Mouse (Mus musculus) embryonic fibroblast, embryonic 13.5 days (primary cell): Measurements from ENCODE around the gene Prkacb. TPM values are rescaled to one million over a fixed set of nuclear protein-coding genes. Genes with fewer than 3 reads are reported as not detected.

ENCODE experiments used
- H3K27ac ChIP-seq: 2 replicates; pipeline ENCODE4 v1.5.1; 2012; ENCODE audit warnings: low read length, control low read depth, inconsistent platforms; ENCODE audit not compliant: insufficient read depth
- H3K4me1 ChIP-seq: 2 replicates; pipeline ENCODE4 v1.6.1; 2011; ENCODE audit warnings: low read length; ENCODE audit not compliant: control insufficient read depth, insufficient read depth
- H3K4me3 ChIP-seq: 2 replicates; pipeline ENCODE4 v1.5.1; 2011; ENCODE audit warnings: mild to moderate bottlenecking, control low read depth, low read length; ENCODE audit not compliant: insufficient read depth
- CTCF ChIP-seq: IDR thresholded peaks from 2 replicates; pipeline ENCODE4 v1.5.1; 2011; ENCODE audit warnings: mild to moderate bottlenecking, control low read depth, low read length, moderate library complexity, borderline replicate concordance; ENCODE audit not compliant: insufficient read depth
- POLR2A ChIP-seq: IDR thresholded peaks from 2 replicates; pipeline ENCODE4 v1.6.1; 2011; ENCODE audit warnings: low read depth, mild to moderate bottlenecking, control low read depth, low read length, moderate library complexity
- polyA plus RNA-seq: library from polyadenylated mRNA; stranded (reverse); fragments of >200 nt; gene quantifications from 2 replicates; pipeline ENCODE4 v1.2.4, GENCODE M21; 2011; ENCODE audit warnings: low read depth; ENCODE audit not compliant: missing spikeins, insufficient read length

Prkacb gene
- polyA plus RNA-seq = 56.9 and 78.5 TPM in 2 replicates

GRCm38 (mm10) chr3:146812901-146813393, at the start of gene Prkacb:
Gene Prkacb, minus strand, starts transcription at chr3:146812990.
- Histone ChIP-seq H3K4me3 (peak within 1 kb of the TSS; percentile 97), H3K4me1 (no peaks in the 10 kb centered on the region), H3K27ac (peak within 1 kb of the TSS; percentile 52)
- TF ChIP-seq POLR2A = peak; percentile 68
- no peak for TF ChIP-seq CTCF

GRCm38 (mm10) chr3:146860308-146860707, 47.5 kb upstream of the Prkacb start:
- TF ChIP-seq POLR2A = no peak
- no peak for TF ChIP-seq CTCF
- Histone ChIP-seq H3K4me1 (peaks cover 4% of the 10 kb centered on the region), H3K27ac (no peak overlapping the region), H3K4me3 (no peak overlapping the region)

DNA sequence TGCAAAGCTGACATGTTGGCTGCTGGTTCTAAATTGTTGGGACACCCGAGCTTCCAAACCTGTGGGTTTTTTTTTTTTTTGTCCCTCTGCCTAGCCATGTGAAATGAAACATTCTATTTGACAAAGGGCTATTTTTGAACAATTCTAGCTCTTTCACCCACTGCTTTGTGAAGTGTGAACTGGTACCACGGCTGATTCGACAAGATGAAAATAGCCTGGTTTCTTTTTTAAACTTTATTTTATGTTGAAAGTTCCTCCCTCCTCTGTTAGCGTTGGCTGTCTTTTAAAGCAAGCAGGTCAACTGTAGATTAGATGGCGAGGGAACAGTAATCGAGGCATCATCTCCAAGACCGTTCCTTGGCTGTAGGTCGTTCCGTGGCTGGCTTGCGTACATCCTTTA, 44.6 kb upstream of the Prkacb start:
- TF ChIP-seq CTCF (no peak), POLR2A (no peak)
- no peaks in the 10 kb centered on the region; the same call in 1 of the 2 replicates for H3K4me1 ChIP-seq
- no peak overlapping the region for H3K4me3 ChIP-seq
- no peak overlapping the region for H3K27ac ChIP-seq

DNA sequence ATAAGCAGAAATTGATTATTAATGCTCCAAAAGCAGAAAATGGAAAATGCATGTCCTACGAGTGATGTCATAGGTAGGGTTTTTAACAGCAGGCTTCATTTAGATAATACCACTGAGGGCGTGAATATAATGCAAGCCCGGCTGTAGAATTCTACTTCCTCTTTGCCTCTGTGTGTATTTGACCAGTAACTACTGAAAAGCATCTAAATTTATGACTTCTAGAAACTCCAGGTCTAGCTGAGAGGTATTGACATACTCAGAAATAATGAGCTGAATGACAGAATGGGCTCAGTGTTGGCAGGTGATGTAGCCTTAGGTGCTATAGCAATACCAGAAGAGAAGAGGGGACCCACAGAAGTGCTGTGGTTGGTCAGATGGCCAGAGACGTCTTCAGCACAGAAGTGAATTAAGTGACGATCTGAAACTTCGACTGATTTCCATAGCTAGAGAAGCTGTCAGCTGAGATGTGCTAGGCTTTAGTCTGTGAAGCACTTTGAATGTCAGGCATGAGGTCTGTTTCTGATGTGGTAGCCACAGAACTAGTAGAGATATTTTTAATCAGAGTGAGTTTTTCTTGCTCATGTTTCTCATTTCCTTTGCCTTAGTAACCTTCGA, 41.8 kb upstream of the Prkacb start:
- no peak for TF ChIP-seq CTCF
- no peak for TF ChIP-seq POLR2A
- Histone ChIP-seq H3K4me1 (no peaks in the 10 kb centered on the region; the same call in 1 of the 2 replicates), H3K27ac (no peak overlapping the region), H3K4me3 (no peak overlapping the region)

- H3K4me3 ChIP-seq = peak within 1 kb of the TSS; percentile 58
- H3K27ac ChIP-seq = no peak within 1 kb of the TSS
- no peaks in the 10 kb centered on the region for H3K4me1 ChIP-seq
- TF ChIP-seq CTCF = no peak
- peak; percentile 78 for TF ChIP-seq POLR2A
These were observed 39.4 kb upstream of the Prkacb start, which contains the start of gene Ttll7 for GRCm38 (mm10) chr3:146851966-146852891. Gene Ttll7, plus strand, starts transcription at chr3:146852367.

GRCm38 (mm10) chr3:146849360-146849759, 36.6 kb upstream of the Prkacb start:
- TF ChIP-seq CTCF (no peak), POLR2A (no peak)

DNA sequence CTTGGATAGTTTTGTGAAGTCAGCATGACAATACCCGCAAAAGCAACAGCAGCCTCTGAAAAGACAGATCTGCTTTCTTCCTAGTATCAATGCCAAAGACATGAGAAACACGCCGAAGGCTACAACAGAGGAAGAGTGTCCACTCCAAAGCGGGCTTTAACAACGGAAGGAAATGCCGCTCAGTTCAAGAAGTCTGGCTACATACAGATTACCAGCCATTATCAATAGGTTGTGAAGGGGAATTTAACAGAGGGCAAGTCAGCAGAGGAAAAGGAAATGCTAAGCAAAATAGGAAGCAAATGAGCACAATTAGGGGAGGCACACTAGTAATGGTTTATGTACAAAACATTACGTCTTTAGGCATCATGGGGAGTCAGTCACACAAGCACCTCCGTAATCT, 35.3 kb upstream of the Prkacb start:
- no peak for TF ChIP-seq CTCF
- TF ChIP-seq POLR2A = no peak
- Histone ChIP-seq H3K27ac (no peak overlapping the region), H3K4me1 (no peaks in the 10 kb centered on the region), H3K4me3 (no peak overlapping the region)

More at GRCm38 (mm10) chr3:146849360-146849759, 36.6 kb upstream of the Prkacb start:
- Histone ChIP-seq H3K27ac (no peak overlapping the region), H3K4me1 (no peaks in the 10 kb centered on the region), H3K4me3 (no peak overlapping the region)

DNA sequence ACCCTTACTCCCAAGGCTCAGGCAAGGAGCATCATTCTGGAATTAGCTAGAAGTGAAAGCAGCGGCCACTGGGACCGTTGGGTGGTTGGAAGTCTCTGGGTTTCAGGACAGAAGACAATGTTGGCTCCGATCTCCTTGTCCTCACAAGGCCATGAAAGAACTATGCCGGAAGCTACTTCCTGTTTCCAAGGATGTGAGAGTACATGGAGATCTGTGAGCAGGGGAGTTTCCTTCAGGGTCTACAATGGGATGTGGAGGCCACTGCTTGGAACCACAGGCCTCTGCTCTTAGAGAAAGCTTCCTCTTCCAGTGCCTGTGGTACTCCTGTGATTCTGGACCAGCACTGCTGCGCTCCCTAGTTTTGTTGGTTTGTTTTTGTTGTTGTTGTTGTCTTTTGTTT, 33.4 kb upstream of the Prkacb start:
- Histone ChIP-seq H3K4me1 (no peaks in the 10 kb centered on the region), H3K27ac (no peak overlapping the region), H3K4me3 (no peak overlapping the region)
- TF ChIP-seq CTCF = no peak
- no peak for TF ChIP-seq POLR2A

GRCm38 (mm10) chr3:146843470-146843869, 30.7 kb upstream of the Prkacb start:
- no peak overlapping the region for H3K27ac ChIP-seq
- no peak overlapping the region for H3K4me3 ChIP-seq
- TF ChIP-seq CTCF (no peak), POLR2A (no peak)
- no peaks in the 10 kb centered on the region for H3K4me1 ChIP-seq

DNA sequence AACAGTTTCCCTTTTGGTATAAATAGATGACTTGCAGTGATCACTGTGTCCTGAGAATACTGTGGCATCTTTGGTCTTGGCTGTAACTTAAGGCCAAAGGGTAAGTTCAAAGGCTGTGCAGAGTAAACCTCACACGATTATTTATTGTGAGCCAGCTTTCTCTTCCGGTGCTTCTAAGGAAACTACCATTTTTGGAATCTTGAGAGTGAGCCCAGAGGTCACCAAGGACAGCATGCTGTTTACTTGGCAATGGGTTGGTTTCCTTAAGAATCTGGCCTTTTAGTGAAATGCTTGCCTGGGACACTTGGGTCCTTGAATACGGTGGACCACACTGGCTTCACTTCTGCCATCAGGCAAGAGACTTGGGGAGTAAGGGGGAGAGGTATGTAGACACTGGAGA, 30.0 kb upstream of the Prkacb start:
- H3K4me3 ChIP-seq = no peak overlapping the region
- H3K27ac ChIP-seq = no peak overlapping the region
- TF ChIP-seq CTCF = no peak
- H3K4me1 ChIP-seq = no peaks in the 10 kb centered on the region
